Mouse (Mus musculus): Measurements from ENCODE around the gene Ergic1.

GRCm38 (mm10) chr17:26606516-26606915 is 45.2 kb downstream of the Ergic1 start:
- TF ChIP-seq POLR2A (IDR thresholded peaks at IDR 0.05; ENCODE audit: insufficient read depth, low read depth, low read length) = no peak
- peak; percentile 28; the same call in 1 of the 2 replicates for TF ChIP-seq EP300 (IDR thresholded peaks at IDR 0.05; ENCODE audit: insufficient read depth, low read depth, low read length)
- no peak for TF ChIP-seq CTCF (IDR thresholded peaks at IDR 0.05)

All from heart, adult 2 months (tissue).